Mouse (Mus musculus) monocyte, adult 2 months (primary cell): Measurements from ENCODE around the gene Nhsl1.

Experiments
- DNase-seq, 2 experiments: peaks; one replicate each; pipeline ENCODE4 v3.0.0; 2022; ENCODE audit warnings: low spot score in 2 of 2, low read depth in 1 of 2

Nhsl1 gene

GRCm38 (mm10) chr10:18482558-18483141, 163.9 kb downstream of the Nhsl1 start:
- DNase-seq, result no peak

GRCm38 (mm10) chr10:18483658-18484057, 164.9 kb downstream of the Nhsl1 start:
- no peak for DNase-seq

GRCm38 (mm10) chr10:18484731-18485130, 165.9 kb downstream of the Nhsl1 start:
- no peak for DNase-seq

- DNase-seq, result no peak
Measured at GRCm38 (mm10) chr10:18488239-18488803, 169.5 kb downstream of the Nhsl1 start.

GRCm38 (mm10) chr10:18489936-18490335, 171.2 kb downstream of the Nhsl1 start:
- DNase-seq, result no peak

- DNase-seq, result no peak
Measured at GRCm38 (mm10) chr10:18491952-18492351, 173.2 kb downstream of the Nhsl1 start.

- no peak for DNase-seq
Measured at GRCm38 (mm10) chr10:18493010-18493894, 174.5 kb downstream of the Nhsl1 start.

- DNase-seq, result no peak
Measured at GRCm38 (mm10) chr10:18494249-18494648, 175.5 kb downstream of the Nhsl1 start.

- no peak for DNase-seq
Measured at GRCm38 (mm10) chr10:18497066-18497465, 178.3 kb downstream of the Nhsl1 start.

GRCm38 (mm10) chr10:18501997-18502396, 183.2 kb downstream of the Nhsl1 start:
- no peak for DNase-seq

- no peak for DNase-seq
Measured at GRCm38 (mm10) chr10:18505690-18506089, 186.9 kb downstream of the Nhsl1 start.

GRCm38 (mm10) chr10:18506501-18506946, 187.7 kb downstream of the Nhsl1 start:
- no peak for DNase-seq

GRCm38 (mm10) chr10:18507869-18508473, 189.2 kb downstream of the Nhsl1 start:
- no peak for DNase-seq

GRCm38 (mm10) chr10:18508586-18508985, 189.8 kb downstream of the Nhsl1 start:
- DNase-seq, result no peak

- no peak for DNase-seq
Measured at GRCm38 (mm10) chr10:18510663-18511062, 191.9 kb downstream of the Nhsl1 start.

- no peak for DNase-seq
Measured at GRCm38 (mm10) chr10:18511496-18511895, 192.7 kb downstream of the Nhsl1 start.

GRCm38 (mm10) chr10:18522556-18522955, 203.8 kb downstream of the Nhsl1 start:
- DNase-seq, result no peak

- DNase-seq, result no peak
Measured at GRCm38 (mm10) chr10:18525311-18525710, 206.5 kb downstream of the Nhsl1 start.

- no peak for DNase-seq
Measured at GRCm38 (mm10) chr10:18525726-18526125, 206.9 kb downstream of the Nhsl1 start.

GRCm38 (mm10) chr10:18526184-18526850, 207.5 kb downstream of the Nhsl1 start:
- no peak for DNase-seq
